Mouse (Mus musculus) bone marrow, adult 2 months (tissue): Measurements from ENCODE around the gene Chrng.

Experiments
- CTCF ChIP-seq: fragments of 200-500 bp; IDR thresholded peaks from 2 replicates; pipeline ENCODE4 v1.5.1; 2011; ENCODE audit warnings: low read length, control low read depth; ENCODE audit not compliant: control insufficient read depth, insufficient read depth
- POLR2A ChIP-seq: fragments of 200-500 bp; IDR thresholded peaks from 2 replicates; pipeline ENCODE4 v1.6.1; 2011; ENCODE audit warnings: low read depth, mild to moderate bottlenecking, control low read depth, low read length, borderline replicate concordance; ENCODE audit not compliant: control insufficient read depth

- TF ChIP-seq CTCF (no peak), POLR2A (no peak)
Observed at GRCm38 (mm10) chr1:87239056-87239455, 34.6 kb downstream of the Chrng start.
